Mouse (Mus musculus) megakaryocyte, embryonic 14.5 days (primary cell): ENCODE results near the gene Cgnl1.

Source experiments
- FLI1 ChIP-seq: IDR thresholded peaks from 2 replicates; pipeline ENCODE4 v1.6.1; 2012; ENCODE audit warnings: low read length, inconsistent platforms, mixed read lengths
- GATA1 ChIP-seq: IDR thresholded peaks from 3 replicates; pipeline ENCODE4 v1.6.1; 2012; ENCODE audit warnings: mixed read lengths, low read length, inconsistent platforms, borderline replicate concordance

GRCm38 (mm10) chr9:71772338-71772737, 936 bp upstream of the Cgnl1 start:
- TF ChIP-seq GATA1, result no peak
- no peak for TF ChIP-seq FLI1
